8 mouse cellular contexts compared by ENCODE assay signal in genomic region chr5:122925534-122925958, GRCm38 (mm10).
A peak's percentile ranks its signal among the peaks of the same experiment; 100 is the strongest.
DNase-seq lines count a peak whose midpoint lies in the region; ATAC-seq and TF ChIP-seq lines count a peak whose summit lies in the region.

No protein-coding gene starts in this region.

- no peak overlapping the region for H3K4me3 ChIP-seq in ES-Bruce4 (ENCODE audit: low read depth, low read length)
- peak overlapping the region; percentile 27 for H3K4me3 ChIP-seq in erythroblast, embryonic 14.5 days (replicated peaks)
- H3K4me3 ChIP-seq in heart, embryonic 14.5 days (ENCODE audit: control insufficient read depth in 1 of 2, insufficient read depth in 1 of 2, low read depth in 1 of 2, low read length in 2 of 2) = peak overlapping the region in 1 of 2 experiments; percentile 22; a peak in 1 of 4 replicates
- no peak overlapping the region for H3K4me3 ChIP-seq in liver, adult 2 months (ENCODE audit: insufficient read depth, low read depth, low read length)

- WGBS in heart, embryonic 14.5 days = 25% methylated on average over 7 of the region's 7 CpGs
- 23% methylated on average over 7 of the region's 7 CpGs for WGBS in liver, adult 2 months

- H3K4me2 ChIP-seq in heart, embryonic 14.5 days (ENCODE audit: low read length) = peak overlapping the region; percentile 46

- no peak for TF ChIP-seq POLR2A in ES-Bruce4 (IDR thresholded peaks at IDR 0.05; ENCODE audit: insufficient read depth, low read length)
- TF ChIP-seq POLR2A in liver, adult 2 months (IDR thresholded peaks at IDR 0.05; ENCODE audit: extremely low read depth, insufficient read depth, low read length) = no peak

- peak overlapping the region; percentile 45; the same call in 1 of the 2 replicates for H3K9ac ChIP-seq in ES-Bruce4 (ENCODE audit: low read depth, poor library complexity, severe bottlenecking)
- H3K9ac ChIP-seq in heart, embryonic 14.5 days (ENCODE audit: low read length) = peak overlapping the region; percentile 50
- H3K9ac ChIP-seq in liver, adult 2 months (ENCODE audit: low read depth, low read length) = no peak overlapping the region

- no peak for ATAC-seq in heart, embryonic 14.5 days (ENCODE audit: insufficient number of reproducible peaks, insufficient read depth, low FRiP score, low read depth)

- H3K79me2 ChIP-seq in liver, adult 2 months (ENCODE audit: control insufficient read depth, insufficient read depth, low read length) = no peaks in the 10 kb centered on the region

- no peaks in the 10 kb centered on the region for H3K9me3 ChIP-seq in ES-Bruce4 (replicated peaks; ENCODE audit: control insufficient read depth, insufficient read depth, low read length, poor library complexity, severe bottlenecking)
- H3K9me3 ChIP-seq in erythroblast, embryonic 14.5 days (ENCODE audit: control insufficient read depth, low read length) = no peaks in the 10 kb centered on the region
- H3K9me3 ChIP-seq in heart, embryonic 14.5 days (ENCODE audit: control insufficient read depth, low read length) = no peaks in the 10 kb centered on the region

- peak overlapping the region; percentile 7 for H3K27ac ChIP-seq in ES-Bruce4 (ENCODE audit: insufficient read depth, low read length)
- H3K27ac ChIP-seq in heart, embryonic 14.5 days (replicated peaks in 1 of 2; ENCODE audit: control insufficient read depth in 1 of 2, insufficient read depth in 1 of 2, low read depth in 2 of 2, low read length in 2 of 2) = 0 out of 4 replicates have a peak overlapping the region, but pooled peaks of 1 of the 2 experiments have one; percentile 55
- no peak overlapping the region for H3K27ac ChIP-seq in liver, adult 2 months (replicated peaks; ENCODE audit: insufficient read depth, low read depth, low read length)

- H3K36me3 ChIP-seq in ES-Bruce4 (ENCODE audit: control insufficient read depth, insufficient read depth, low read length, poor library complexity, severe bottlenecking) = no peaks in the 10 kb centered on the region
- H3K36me3 ChIP-seq in erythroblast, embryonic 14.5 days (ENCODE audit: control insufficient read depth) = no peaks in the 10 kb centered on the region
- H3K36me3 ChIP-seq in heart, embryonic 14.5 days (ENCODE audit: control insufficient read depth, insufficient read depth, low read length) = no peaks in the 10 kb centered on the region
- H3K36me3 ChIP-seq in liver, adult 2 months (ENCODE audit: control insufficient read depth, insufficient read depth, low read length) = no peaks in the 10 kb centered on the region

- peak; percentile 41 for TF ChIP-seq CTCF in ES-Bruce4 (IDR thresholded peaks at IDR 0.05; ENCODE audit: low read depth, low read length)
- peak; percentile 65; the same call in 1 of the 2 replicates for TF ChIP-seq CTCF in liver, adult 2 months (IDR thresholded peaks at IDR 0.05; ENCODE audit: low read depth, low read length)

- DNase-seq in brain, embryonic 18.5 days (ENCODE audit: low read depth, low spot score) = peak; percentile 32
- DNase-seq in kidney, postnatal 10 days = peak; percentile 82
- DNase-seq in liver, adult 2 months (ENCODE audit: extremely low read depth, low read depth, low spot score) = peak; percentile 57
- DNase-seq in neural tube, embryonic 10.5 days (ENCODE audit: extremely low spot score, low spot score) = peak; percentile 57
- DNase-seq in thymus, postnatal 0 days (ENCODE audit: low spot score) = peak; percentile 65

- peaks cover 4% of the 10 kb centered on the region for H3K4me1 ChIP-seq in ES-Bruce4 (ENCODE audit: control insufficient read depth, insufficient read depth, low read length)
- H3K4me1 ChIP-seq in erythroblast, embryonic 14.5 days (ENCODE audit: control insufficient read depth) = peaks cover 3% of the 10 kb centered on the region
- peaks cover 21 to 27% of the 10 kb centered on the region in 2 experiments for H3K4me1 ChIP-seq in heart, embryonic 14.5 days (ENCODE audit: control insufficient read depth in 2 of 2, insufficient read depth in 2 of 2, low read length in 2 of 2)
- H3K4me1 ChIP-seq in liver, adult 2 months (ENCODE audit: control insufficient read depth, insufficient read depth, low read length) = peaks cover under 1% of the 10 kb centered on the region; the same call in 1 of the 2 replicates

- H3K27me3 ChIP-seq in ES-Bruce4 (ENCODE audit: control insufficient read depth, insufficient read depth, low read length, poor library complexity, severe bottlenecking) = no peaks in the 10 kb centered on the region
- H3K27me3 ChIP-seq in erythroblast, embryonic 14.5 days (ENCODE audit: control insufficient read depth) = no peaks in the 10 kb centered on the region
- no peaks in the 10 kb centered on the region for H3K27me3 ChIP-seq in heart, embryonic 14.5 days (ENCODE audit: control insufficient read depth, insufficient read depth, low read length)
- no peaks in the 10 kb centered on the region for H3K27me3 ChIP-seq in liver, adult 2 months (ENCODE audit: control insufficient read depth, insufficient read depth, low read length)

- no peak for TF ChIP-seq EP300 in ES-Bruce4 (IDR thresholded peaks at IDR 0.05; ENCODE audit: insufficient read depth, low read depth, low read length)

Comparison
In these comparisons a context has a peak if more than half of its experiments do, and no peak if none do; other contexts are left out.
1. DNase-seq: peak in every context shown above with its lines; median percentile 82 in kidney, postnatal 10 days; 65 in thymus, postnatal 0 days; 57 in liver, adult 2 months; 57 in neural tube, embryonic 10.5 days; 32 in brain, embryonic 18.5 days.